Mouse (Mus musculus): ENCODE data around the gene Serpinb7. TPM values are rescaled to one million over a fixed set of nuclear protein-coding genes. Genes with fewer than 3 reads are reported as not detected.

Gene Serpinb7
- polyA plus RNA-seq (2014; fragmentation: Nextera tagmentation; extraction: Ambion mirVana), result not detected in 2 replicates

- ATAC-seq (replicated peaks; ENCODE audit: insufficient number of reproducible peaks, low FRiP score, low TSS enrichment), result no peak
- 77% methylated on average over 3 of the region's 3 CpGs for WGBS (ENCODE audit: insufficient replicate concordance)
- H3K4me3 ChIP-seq (ENCODE audit: low read depth, low read length), result no peak within 1 kb of the TSS
- no peak within 1 kb of the TSS for H3K27ac ChIP-seq (ENCODE audit: low read depth, low read length)
- H3K9ac ChIP-seq (ENCODE audit: low read depth, low read length), result no peak within 1 kb of the TSS
- H3K27me3 ChIP-seq (ENCODE audit: control insufficient read depth, insufficient read depth, low read length), result no peaks in the 10 kb centered on the region
- H3K9me3 ChIP-seq (replicated peaks; ENCODE audit: control insufficient read depth, low read length), result no peaks in the 10 kb centered on the region
- H3K4me2 ChIP-seq, result no peak within 1 kb of the TSS
- H3K4me1 ChIP-seq (ENCODE audit: control insufficient read depth, insufficient read depth, low read length), result no peaks in the 10 kb centered on the region
- no peaks in the 10 kb centered on the region for H3K36me3 ChIP-seq (ENCODE audit: control insufficient read depth, insufficient read depth, low read length)
Measured at GRCm38 (mm10) chr1:107399355-107399754, at the start of gene Serpinb7. Gene Serpinb7 (plus strand): TSS chr1:107399655.

DNA sequence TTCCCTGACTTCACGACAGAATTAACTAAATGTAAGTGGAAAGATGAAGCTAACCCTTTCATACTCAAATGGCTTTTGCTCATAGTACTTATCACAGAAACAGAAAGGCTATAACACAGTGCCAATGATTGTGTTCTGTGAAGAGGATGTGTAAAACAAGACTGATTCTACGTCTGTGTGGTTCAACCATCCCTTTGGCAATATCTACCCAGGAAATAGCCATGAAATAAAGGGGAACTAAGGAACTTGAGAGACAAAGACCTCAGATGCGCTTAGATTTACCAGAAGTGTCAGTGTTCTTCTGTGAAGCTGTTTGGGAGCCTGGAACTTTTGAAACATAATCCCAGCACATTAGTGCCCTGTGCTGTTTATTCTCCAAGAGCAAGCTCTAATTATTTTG is 49.1 kb upstream of the Serpinb7 start:
- H3K36me3 ChIP-seq (ENCODE audit: control insufficient read depth, insufficient read depth, low read length), result no peaks in the 10 kb centered on the region
- 60% methylated on average over 3 of the region's 3 CpGs for WGBS (ENCODE audit: insufficient replicate concordance)

DNA sequence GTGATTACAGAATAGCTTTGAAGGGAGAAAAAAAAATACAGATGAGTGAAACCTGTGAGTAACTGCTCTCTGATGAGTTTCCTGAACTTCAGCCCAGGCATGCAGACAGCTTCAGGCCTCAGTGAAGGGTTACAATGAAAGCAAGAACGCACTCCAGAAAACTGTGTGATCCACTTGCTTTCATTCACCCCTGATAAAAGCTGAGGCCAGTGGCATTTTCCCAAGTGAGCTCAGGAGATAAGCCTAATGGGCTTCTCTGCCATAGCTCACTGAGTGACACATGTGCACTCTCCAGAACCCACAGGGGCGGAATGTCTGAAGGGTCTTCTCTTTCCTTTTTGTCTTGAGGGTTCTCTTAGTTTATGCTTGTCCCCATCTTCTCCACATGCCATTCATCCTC is 48.3 kb upstream of the Serpinb7 start:
- H3K4me2 ChIP-seq, result no peak overlapping the region
- H3K4me3 ChIP-seq (ENCODE audit: low read depth, low read length), result no peak overlapping the region
- H3K36me3 ChIP-seq (ENCODE audit: control insufficient read depth, insufficient read depth, low read length), result no peaks in the 10 kb centered on the region
- no peak overlapping the region for H3K27ac ChIP-seq (ENCODE audit: low read depth, low read length)
- H3K9me3 ChIP-seq (replicated peaks; ENCODE audit: control insufficient read depth, low read length), result no peaks in the 10 kb centered on the region; the same call in 1 of the 2 replicates
- ATAC-seq (replicated peaks; ENCODE audit: insufficient number of reproducible peaks, low FRiP score, low TSS enrichment), result no peak
- H3K9ac ChIP-seq (ENCODE audit: low read depth, low read length), result no peak overlapping the region
- H3K27me3 ChIP-seq (ENCODE audit: control insufficient read depth, insufficient read depth, low read length), result no peaks in the 10 kb centered on the region
- H3K4me1 ChIP-seq (ENCODE audit: control insufficient read depth, insufficient read depth, low read length), result no peaks in the 10 kb centered on the region
- 27% methylated on average over 2 of the region's 2 CpGs for WGBS (ENCODE audit: insufficient replicate concordance)

More for the DNA sequence above, 49.1 kb upstream of the Serpinb7 start:
- no peak for ATAC-seq (replicated peaks; ENCODE audit: insufficient number of reproducible peaks, low FRiP score, low TSS enrichment)
- Histone ChIP-seq H3K27me3 (ENCODE audit: control insufficient read depth, insufficient read depth, low read length) (no peaks in the 10 kb centered on the region), H3K4me3 (ENCODE audit: low read depth, low read length) (no peak overlapping the region), H3K9ac (ENCODE audit: low read depth, low read length) (no peak overlapping the region), H3K4me1 (ENCODE audit: control insufficient read depth, insufficient read depth, low read length) (no peaks in the 10 kb centered on the region), H3K9me3 (replicated peaks; ENCODE audit: control insufficient read depth, low read length) (no peaks in the 10 kb centered on the region; the same call in 1 of the 2 replicates), H3K4me2 (no peak overlapping the region), H3K27ac (ENCODE audit: low read depth, low read length) (no peak overlapping the region)

DNA sequence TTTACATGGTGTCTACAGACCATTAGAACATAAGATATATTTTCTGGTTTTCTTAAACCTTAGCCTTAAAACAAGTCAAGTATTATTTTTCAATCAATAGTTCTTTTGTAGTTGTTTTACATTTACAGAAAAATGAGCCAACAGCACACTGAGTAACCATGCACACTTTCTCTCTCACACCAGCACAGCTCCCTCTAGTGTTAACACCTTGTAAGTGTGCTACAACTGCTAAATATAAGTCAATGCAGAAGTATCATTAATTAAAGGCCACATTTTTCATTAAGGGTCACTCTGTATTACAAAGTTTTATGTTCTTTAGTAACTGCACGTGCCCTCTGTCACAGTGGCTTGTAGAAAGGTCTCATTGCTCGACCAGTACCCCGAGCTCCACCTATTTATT is 46.4 kb upstream of the Serpinb7 start:
- 39% methylated on average over 3 of the region's 3 CpGs for WGBS (ENCODE audit: insufficient replicate concordance)
- no peak for ATAC-seq (replicated peaks; ENCODE audit: insufficient number of reproducible peaks, low FRiP score, low TSS enrichment)
- Histone ChIP-seq H3K9me3 (replicated peaks; ENCODE audit: control insufficient read depth, low read length) (no peaks in the 10 kb centered on the region; the same call in 1 of the 2 replicates), H3K9ac (ENCODE audit: low read depth, low read length) (no peak overlapping the region), H3K4me3 (ENCODE audit: low read depth, low read length) (no peak overlapping the region), H3K4me1 (ENCODE audit: control insufficient read depth, insufficient read depth, low read length) (no peaks in the 10 kb centered on the region), H3K27ac (ENCODE audit: low read depth, low read length) (no peak overlapping the region), H3K36me3 (ENCODE audit: control insufficient read depth, insufficient read depth, low read length) (no peaks in the 10 kb centered on the region), H3K4me2 (no peak overlapping the region), H3K27me3 (ENCODE audit: control insufficient read depth, insufficient read depth, low read length) (no peaks in the 10 kb centered on the region)

DNA sequence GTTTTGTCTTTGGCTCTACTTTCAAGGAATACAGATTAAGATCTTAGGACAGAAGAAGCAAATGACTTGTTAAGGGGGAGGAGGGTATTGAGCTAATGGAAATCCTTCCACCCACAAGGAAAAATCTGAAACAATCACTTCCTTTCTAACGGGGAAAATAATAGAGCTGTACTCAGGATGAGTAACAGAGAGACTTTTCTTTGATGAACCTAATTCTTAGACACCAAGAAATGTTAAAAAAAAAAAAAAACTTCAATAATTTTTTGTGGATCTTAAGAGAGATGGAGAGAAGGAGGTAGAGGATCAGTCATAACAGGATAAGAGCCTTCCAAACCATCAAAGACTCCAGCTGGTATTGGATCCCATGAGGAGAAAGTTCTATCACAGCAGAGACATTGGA is 38.6 kb upstream of the Serpinb7 start, which contains the start of gene Serpinb11:
Gene Serpinb11, plus strand, starts transcription at position 301 of the 400 bp plus-strand sequence.
- WGBS (ENCODE audit: insufficient replicate concordance), result 38% methylated on average over 1 of the region's 1 CpGs
- ATAC-seq (replicated peaks; ENCODE audit: insufficient number of reproducible peaks, low FRiP score, low TSS enrichment), result no peak

DNA sequence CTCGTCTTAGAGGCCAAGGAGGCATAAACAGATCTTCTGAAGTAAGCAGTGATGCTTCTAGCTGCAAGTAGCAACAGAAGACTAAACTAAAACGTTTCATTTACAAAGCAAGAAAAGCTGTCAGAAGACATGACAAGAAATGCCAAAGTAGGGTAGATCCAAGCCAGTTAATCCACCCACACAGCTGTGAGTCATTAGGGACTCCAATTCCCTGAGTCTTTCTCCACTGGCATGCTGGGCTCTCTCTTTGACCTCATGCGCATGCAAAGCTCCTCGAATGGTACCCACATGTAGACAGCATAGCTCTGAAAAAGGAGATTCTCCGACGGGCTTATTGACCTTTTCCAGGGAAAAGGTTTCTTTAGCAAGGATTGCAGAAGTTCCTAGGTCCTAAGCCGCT is 33.5 kb upstream of the Serpinb7 start:
- H3K27ac ChIP-seq (ENCODE audit: low read depth, low read length), result no peak overlapping the region
- no peak overlapping the region for H3K9ac ChIP-seq (ENCODE audit: low read depth, low read length)
- no peaks in the 10 kb centered on the region for H3K9me3 ChIP-seq (replicated peaks; ENCODE audit: control insufficient read depth, low read length)
- no peaks in the 10 kb centered on the region for H3K4me1 ChIP-seq (ENCODE audit: control insufficient read depth, insufficient read depth, low read length)
- no peak for ATAC-seq (replicated peaks; ENCODE audit: insufficient number of reproducible peaks, low FRiP score, low TSS enrichment)
- H3K36me3 ChIP-seq (ENCODE audit: control insufficient read depth, insufficient read depth, low read length), result no peaks in the 10 kb centered on the region
- H3K27me3 ChIP-seq (ENCODE audit: control insufficient read depth, insufficient read depth, low read length), result no peaks in the 10 kb centered on the region
- no peak overlapping the region for H3K4me2 ChIP-seq
- no peak overlapping the region for H3K4me3 ChIP-seq (ENCODE audit: low read depth, low read length)
- 73% methylated on average over 7 of the region's 7 CpGs for WGBS (ENCODE audit: insufficient replicate concordance)

More for the DNA sequence above, 38.6 kb upstream of the Serpinb7 start, which contains the start of gene Serpinb11:
- Histone ChIP-seq H3K36me3 (ENCODE audit: control insufficient read depth, insufficient read depth, low read length) (no peaks in the 10 kb centered on the region), H3K4me1 (ENCODE audit: control insufficient read depth, insufficient read depth, low read length) (no peaks in the 10 kb centered on the region), H3K9me3 (replicated peaks; ENCODE audit: control insufficient read depth, low read length) (no peaks in the 10 kb centered on the region), H3K4me3 (ENCODE audit: low read depth, low read length) (no peak within 1 kb of the TSS), H3K9ac (ENCODE audit: low read depth, low read length) (no peak within 1 kb of the TSS), H3K4me2 (no peak within 1 kb of the TSS), H3K27me3 (ENCODE audit: control insufficient read depth, insufficient read depth, low read length) (no peaks in the 10 kb centered on the region), H3K27ac (ENCODE audit: low read depth, low read length) (no peak within 1 kb of the TSS)

DNA sequence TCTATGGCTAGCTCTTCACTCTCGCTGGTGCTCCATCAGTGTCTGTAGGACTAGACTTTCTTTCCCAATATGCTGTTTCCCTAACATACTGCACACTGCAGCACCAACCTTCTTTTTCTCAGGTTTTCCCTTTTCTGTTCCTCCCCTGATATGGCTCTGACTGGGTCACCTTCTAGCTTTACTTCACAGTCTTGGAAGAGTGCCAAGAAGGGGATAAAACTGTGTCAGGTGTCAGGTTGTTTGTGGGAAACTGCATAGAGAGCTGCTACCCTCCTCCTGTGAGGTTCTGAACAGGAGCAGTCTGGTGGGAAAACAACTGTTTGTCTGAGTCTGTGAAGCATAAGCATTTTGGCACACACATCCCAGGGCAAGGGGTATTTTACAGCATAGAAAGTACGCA is 30.5 kb upstream of the Serpinb7 start:
- ATAC-seq (replicated peaks; ENCODE audit: insufficient number of reproducible peaks, low FRiP score, low TSS enrichment), result peak; percentile 31; the same call in 1 of the 2 replicates
- WGBS (ENCODE audit: insufficient replicate concordance), result 86% methylated on average over 2 of the region's 2 CpGs
- Histone ChIP-seq H3K27ac (ENCODE audit: low read depth, low read length) (no peak overlapping the region), H3K36me3 (ENCODE audit: control insufficient read depth, insufficient read depth, low read length) (no peaks in the 10 kb centered on the region), H3K4me3 (ENCODE audit: low read depth, low read length) (no peak overlapping the region), H3K9ac (ENCODE audit: low read depth, low read length) (no peak overlapping the region), H3K4me2 (no peak overlapping the region), H3K27me3 (ENCODE audit: control insufficient read depth, insufficient read depth, low read length) (no peaks in the 10 kb centered on the region), H3K9me3 (replicated peaks; ENCODE audit: control insufficient read depth, low read length) (no peaks in the 10 kb centered on the region), H3K4me1 (ENCODE audit: control insufficient read depth, insufficient read depth, low read length) (no peaks in the 10 kb centered on the region)

- WGBS (ENCODE audit: insufficient replicate concordance), result 45% methylated on average over 4 of the region's 4 CpGs
- H3K4me1 ChIP-seq (ENCODE audit: control insufficient read depth, insufficient read depth, low read length), result no peaks in the 10 kb centered on the region
- no peaks in the 10 kb centered on the region for H3K36me3 ChIP-seq (ENCODE audit: control insufficient read depth, insufficient read depth, low read length)
- no peak overlapping the region for H3K4me3 ChIP-seq (ENCODE audit: low read depth, low read length)
- no peak overlapping the region for H3K9ac ChIP-seq (ENCODE audit: low read depth, low read length)
- H3K27me3 ChIP-seq (ENCODE audit: control insufficient read depth, insufficient read depth, low read length), result no peaks in the 10 kb centered on the region
- H3K9me3 ChIP-seq (replicated peaks; ENCODE audit: control insufficient read depth, low read length), result no peaks in the 10 kb centered on the region
- H3K4me2 ChIP-seq, result no peak overlapping the region
- no peak for ATAC-seq (replicated peaks; ENCODE audit: insufficient number of reproducible peaks, low FRiP score, low TSS enrichment)
- no peak overlapping the region for H3K27ac ChIP-seq (ENCODE audit: low read depth, low read length)
Measured at GRCm38 (mm10) chr1:107376952-107377351, 22.5 kb upstream of the Serpinb7 start.

DNA sequence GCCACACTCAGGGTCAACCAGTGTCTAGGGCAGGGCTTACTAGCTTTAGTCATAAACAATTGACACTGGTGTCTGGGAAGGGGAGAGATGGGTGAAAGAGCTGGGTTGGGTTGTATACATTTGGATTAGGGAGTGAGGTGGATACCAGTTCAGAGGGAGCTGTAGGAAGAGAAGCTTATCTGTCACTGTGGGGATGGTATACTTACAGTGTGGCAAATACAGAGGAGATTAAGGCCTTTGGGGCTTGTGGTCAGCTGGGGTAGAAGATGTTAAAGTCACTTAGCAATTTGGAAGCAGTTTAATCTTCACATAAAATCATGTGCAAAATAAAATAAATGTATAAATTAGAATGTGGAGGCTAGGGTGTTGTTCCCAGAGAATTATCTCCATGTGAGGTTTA is 21.1 kb upstream of the Serpinb7 start:
- no peak overlapping the region for H3K4me3 ChIP-seq (ENCODE audit: low read depth, low read length)
- no peak for ATAC-seq (replicated peaks; ENCODE audit: insufficient number of reproducible peaks, low FRiP score, low TSS enrichment)
- no peaks in the 10 kb centered on the region for H3K36me3 ChIP-seq (ENCODE audit: control insufficient read depth, insufficient read depth, low read length)

More for the DNA sequence above, 21.1 kb upstream of the Serpinb7 start:
- H3K4me2 ChIP-seq, result no peak overlapping the region
- no peaks in the 10 kb centered on the region for H3K27me3 ChIP-seq (ENCODE audit: control insufficient read depth, insufficient read depth, low read length)
- no peak overlapping the region for H3K9ac ChIP-seq (ENCODE audit: low read depth, low read length)
- H3K4me1 ChIP-seq (ENCODE audit: control insufficient read depth, insufficient read depth, low read length), result no peaks in the 10 kb centered on the region
- no peaks in the 10 kb centered on the region for H3K9me3 ChIP-seq (replicated peaks; ENCODE audit: control insufficient read depth, low read length)
- H3K27ac ChIP-seq (ENCODE audit: low read depth, low read length), result no peak overlapping the region
